Mouse (Mus musculus): ENCODE results near the gene Flnb.

Flnb gene

GRCm38 (mm10) chr14:7829181-7829580 is 11.4 kb downstream of the Flnb start:
- DNase-seq: no peak

- DNase-seq: no peak
Measured at GRCm38 (mm10) chr14:7831770-7832439, 14.1 kb downstream of the Flnb start.

GRCm38 (mm10) chr14:7832440-7832783 is 14.7 kb downstream of the Flnb start:
- DNase-seq: no peak

GRCm38 (mm10) chr14:7833458-7833857 is 15.7 kb downstream of the Flnb start:
- no peak for DNase-seq

- no peak for DNase-seq
Measured at GRCm38 (mm10) chr14:7838564-7839089, 20.9 kb downstream of the Flnb start.

- DNase-seq: no peak
Measured at GRCm38 (mm10) chr14:7839950-7840514, 22.3 kb downstream of the Flnb start.

- peak; percentile 11 for DNase-seq
Measured at GRCm38 (mm10) chr14:7842631-7843332, 25.0 kb downstream of the Flnb start.

- DNase-seq: no peak
Measured at GRCm38 (mm10) chr14:7846696-7847095, 28.9 kb downstream of the Flnb start.

GRCm38 (mm10) chr14:7847746-7848232 is 30.0 kb downstream of the Flnb start:
- DNase-seq: no peak

- no peak for DNase-seq
Measured at GRCm38 (mm10) chr14:7850913-7851312, 33.2 kb downstream of the Flnb start.

GRCm38 (mm10) chr14:7851543-7852065 is 33.8 kb downstream of the Flnb start:
- peak; percentile 83 for DNase-seq

GRCm38 (mm10) chr14:7853691-7854090 is 35.9 kb downstream of the Flnb start:
- peak; percentile 65 for DNase-seq

GRCm38 (mm10) chr14:7854366-7854765 is 36.6 kb downstream of the Flnb start:
- DNase-seq: no peak

GRCm38 (mm10) chr14:7855101-7855500 is 37.3 kb downstream of the Flnb start:
- peak; percentile 4 for DNase-seq

GRCm38 (mm10) chr14:7855501-7855900 is 37.7 kb downstream of the Flnb start:
- no peak for DNase-seq

- DNase-seq: no peak
Measured at GRCm38 (mm10) chr14:7856348-7856747, 38.6 kb downstream of the Flnb start.

GRCm38 (mm10) chr14:7857835-7858234 is 40.1 kb downstream of the Flnb start:
- DNase-seq: no peak

GRCm38 (mm10) chr14:7858430-7858829 is 40.7 kb downstream of the Flnb start:
- DNase-seq: peak; percentile 10

GRCm38 (mm10) chr14:7860525-7861154 is 42.9 kb downstream of the Flnb start:
- DNase-seq: no peak

- DNase-seq: no peak
Measured at GRCm38 (mm10) chr14:7861275-7861674, 43.5 kb downstream of the Flnb start.

GRCm38 (mm10) chr14:7862226-7862625 is 44.5 kb downstream of the Flnb start:
- DNase-seq: no peak

- no peak for DNase-seq
Measured at GRCm38 (mm10) chr14:7863199-7863598, 45.4 kb downstream of the Flnb start.

GRCm38 (mm10) chr14:7863871-7864505 is 46.2 kb downstream of the Flnb start:
- DNase-seq: no peak
